Mouse (Mus musculus) midbrain, embryonic 13.5 days (tissue): Measurements from ENCODE around the gene Srp9. TPM values are rescaled to one million over a fixed set of nuclear protein-coding genes. Genes with fewer than 3 reads are reported as not detected.
A peak's percentile ranks its signal among the peaks of the same experiment; 100 is the strongest.

Source experiments
- ATAC-seq: fragments of 200-750 bp; cut with Nextera tagmentation; 2 replicates; pipeline ENCODE4 v1.8.0; 2017; ENCODE audit warnings: mild to moderate bottlenecking, moderate TSS enrichment, moderate library complexity
- H3K27ac ChIP-seq: fragments of 300-500 bp; sonication (generic); 2 replicates; pipeline ENCODE4 v1.5.1; 2015; ENCODE audit warnings: inconsistent platforms, mild to moderate bottlenecking, moderate library complexity
- H3K27me3 ChIP-seq: fragments of 300-500 bp; sonication (generic); 2 replicates; pipeline ENCODE4 v1.6.1; 2015; ENCODE audit warnings: mild to moderate bottlenecking, inconsistent platforms
- H3K36me3 ChIP-seq: fragments of 300-500 bp; sonication (generic); 2 replicates; pipeline ENCODE4 v1.6.1; 2015; ENCODE audit warnings: mild to moderate bottlenecking, inconsistent platforms
- H3K4me1 ChIP-seq: fragments of 300-500 bp; sonication (generic); replicated peaks from 2 replicates; pipeline ENCODE4 v1.6.1; 2015; ENCODE audit warnings: inconsistent platforms
- H3K4me2 ChIP-seq: fragments of 300-500 bp; sonication (generic); replicated peaks from 2 replicates; pipeline ENCODE4 v1.6.1; 2015; ENCODE audit warnings: moderate library complexity, mild to moderate bottlenecking, inconsistent platforms
- H3K4me3 ChIP-seq: fragments of 300-500 bp; sonication (generic); replicated peaks from 2 replicates; pipeline ENCODE4 v1.5.1; 2015; ENCODE audit warnings: mild to moderate bottlenecking, inconsistent platforms
- H3K9ac ChIP-seq: fragments of 300-500 bp; sonication (generic); replicated peaks from 2 replicates; pipeline ENCODE4 v1.6.1; 2015; ENCODE audit warnings: mild to moderate bottlenecking, inconsistent platforms
- H3K9me3 ChIP-seq: fragments of 300-500 bp; sonication (generic); 2 replicates; pipeline ENCODE4 v1.6.1; 2016; ENCODE audit warnings: mild to moderate bottlenecking, inconsistent platforms
- WGBS: fragments of 180-500 bp; shearing (Covaris S2); methylation state at CpG from one replicate; pipeline ENCODE4 v1.1.7; 2015; 5-methylcytosine and 5-hydroxymethylcytosine counted together
- polyA plus RNA-seq: library from polyadenylated mRNA; unstranded; fragments of >200 nt; fragmentation: Nextera tagmentation; extraction: Ambion mirVana; gene quantifications from 2 replicates; pipeline ENCODE4 v1.2.1, GENCODE M21; 2015

The Srp9 gene
- polyA plus RNA-seq, 1 experiment from 2014 or later: 135 TPM

DNA sequence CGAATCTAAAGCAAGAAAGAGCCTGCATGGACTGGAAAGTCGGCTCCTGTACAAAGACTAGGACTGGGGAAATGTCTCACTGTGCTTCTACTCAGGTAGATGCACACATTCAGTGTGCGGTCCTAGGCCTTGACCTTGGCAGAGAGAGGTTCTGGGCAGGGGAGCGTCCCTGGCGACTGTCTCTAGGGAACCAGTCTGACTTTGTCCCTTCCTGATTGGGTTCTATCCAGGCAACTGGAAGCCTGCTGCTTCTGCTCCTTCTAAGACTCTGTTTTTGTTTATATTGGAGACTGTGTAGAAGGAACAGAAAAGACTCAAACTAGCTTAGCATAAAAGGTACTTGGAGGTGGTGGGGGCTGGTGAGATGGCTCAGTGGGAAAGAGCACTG lies 32.1 kb upstream of the Srp9 start:
- 75% methylated on average over 5 of the region's 5 CpGs for WGBS

DNA sequence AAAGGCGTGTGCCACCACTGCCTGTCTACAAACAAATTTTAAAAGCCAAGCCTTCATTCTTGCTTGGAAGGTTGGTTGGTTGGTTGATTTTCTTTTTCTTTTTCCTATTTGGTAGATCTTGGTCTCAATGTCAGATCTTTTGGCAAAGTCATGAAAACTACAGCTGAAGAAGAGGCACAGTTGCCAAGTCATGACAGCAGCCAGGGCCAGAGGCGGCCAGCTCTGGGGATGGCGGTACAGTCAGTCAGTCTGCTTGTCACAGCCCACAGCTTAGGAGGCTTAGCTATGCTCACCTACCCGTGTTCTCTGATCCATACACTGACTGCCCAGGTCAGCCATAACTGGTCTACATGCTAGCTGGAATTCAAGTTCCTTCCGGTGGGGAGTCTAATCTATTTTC lies 31.1 kb upstream of the Srp9 start:
- Histone ChIP-seq H3K27ac (no peak overlapping the region), H3K4me1 (peaks cover 40% of the 10 kb centered on the region), H3K36me3 (no peaks in the 10 kb centered on the region), H3K9ac (no peak overlapping the region), H3K4me2 (no peak overlapping the region), H3K9me3 (no peaks in the 10 kb centered on the region), H3K27me3 (no peaks in the 10 kb centered on the region), H3K4me3 (no peak overlapping the region)
- no peak for ATAC-seq
- WGBS: 92% methylated on average over 5 of the region's 5 CpGs

More for the DNA sequence above, 32.1 kb upstream of the Srp9 start:
- no peak overlapping the region for H3K27ac ChIP-seq
- ATAC-seq: no peak
- H3K4me1 ChIP-seq: peaks cover 44% of the 10 kb centered on the region
- no peaks in the 10 kb centered on the region for H3K36me3 ChIP-seq
- no peaks in the 10 kb centered on the region for H3K27me3 ChIP-seq
- H3K9ac ChIP-seq: no peak overlapping the region
- no peaks in the 10 kb centered on the region for H3K9me3 ChIP-seq
- H3K4me2 ChIP-seq: no peak overlapping the region
- no peak overlapping the region for H3K4me3 ChIP-seq

DNA sequence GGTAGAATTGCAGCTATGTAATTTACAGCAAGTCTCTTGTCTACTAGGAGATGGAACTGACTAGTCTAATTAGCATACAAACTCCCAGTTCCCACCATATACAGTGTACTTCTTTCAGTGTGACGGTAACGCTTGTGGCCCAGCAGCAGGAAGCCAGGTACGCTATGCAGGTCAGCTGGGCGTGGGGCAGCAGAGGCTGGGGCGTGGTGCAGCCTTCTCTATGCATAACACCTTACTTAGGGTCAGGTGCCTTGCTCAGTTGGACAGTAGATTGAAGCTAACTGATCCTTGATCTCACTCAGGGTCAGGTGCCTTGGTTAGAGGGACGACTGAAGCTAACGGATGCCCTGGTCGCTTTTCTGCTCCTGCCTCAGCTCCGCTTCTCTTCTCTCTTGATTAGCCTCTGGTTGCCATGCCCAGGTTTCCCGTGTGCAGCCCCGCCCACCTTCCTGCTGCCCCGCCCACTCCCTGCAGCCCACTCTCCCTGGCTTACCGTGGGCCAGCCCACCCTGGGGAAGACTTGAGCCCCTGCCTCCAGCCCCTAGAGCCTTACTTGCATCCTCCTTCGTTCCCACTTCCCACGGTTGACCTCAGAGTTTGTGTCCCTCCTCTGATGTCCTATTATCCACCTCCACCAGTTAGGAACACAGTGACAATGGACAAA lies 29.9 kb upstream of the Srp9 start:
- H3K4me2 ChIP-seq: peak overlapping the region; percentile 27; the same call in 1 of the 2 replicates
- peak; percentile 37; the same call in 1 of the 2 replicates for ATAC-seq

GRCm38 (mm10) chr1:182095240-182095741 lies 29.2 kb upstream of the Srp9 start:
- peak overlapping the region; percentile 21; the same call in 1 of the 2 replicates for H3K4me2 ChIP-seq
- no peak overlapping the region for H3K9ac ChIP-seq
- WGBS: 22% methylated on average over 10 of the region's 10 CpGs
- H3K9me3 ChIP-seq: no peaks in the 10 kb centered on the region
- no peaks in the 10 kb centered on the region for H3K27me3 ChIP-seq
- H3K4me3 ChIP-seq: no peak overlapping the region
- H3K27ac ChIP-seq: peak overlapping the region; percentile 14; the same call in 1 of the 2 replicates
- H3K4me1 ChIP-seq: peaks cover 21% of the 10 kb centered on the region
- no peaks in the 10 kb centered on the region for H3K36me3 ChIP-seq
- no peak for ATAC-seq

More for the DNA sequence above, 29.9 kb upstream of the Srp9 start:
- H3K4me1 ChIP-seq: peaks cover 28% of the 10 kb centered on the region
- no peak overlapping the region for H3K9ac ChIP-seq
- no peak overlapping the region for H3K27ac ChIP-seq
- no peak overlapping the region for H3K4me3 ChIP-seq
- H3K36me3 ChIP-seq: no peaks in the 10 kb centered on the region
- no peaks in the 10 kb centered on the region for H3K9me3 ChIP-seq
- H3K27me3 ChIP-seq: no peaks in the 10 kb centered on the region
- 33% methylated on average over 15 of the region's 15 CpGs for WGBS

GRCm38 (mm10) chr1:182096707-182097106 lies 27.8 kb upstream of the Srp9 start:
- H3K36me3 ChIP-seq: no peaks in the 10 kb centered on the region
- H3K4me3 ChIP-seq: no peak overlapping the region
- H3K9ac ChIP-seq: no peak overlapping the region
- H3K27me3 ChIP-seq: no peaks in the 10 kb centered on the region
- H3K4me2 ChIP-seq: no peak overlapping the region
- no peaks in the 10 kb centered on the region for H3K9me3 ChIP-seq
- no peak overlapping the region for H3K27ac ChIP-seq
- WGBS: 92% methylated on average over 5 of the region's 5 CpGs
- H3K4me1 ChIP-seq: peaks cover 13% of the 10 kb centered on the region
- no peak for ATAC-seq

DNA sequence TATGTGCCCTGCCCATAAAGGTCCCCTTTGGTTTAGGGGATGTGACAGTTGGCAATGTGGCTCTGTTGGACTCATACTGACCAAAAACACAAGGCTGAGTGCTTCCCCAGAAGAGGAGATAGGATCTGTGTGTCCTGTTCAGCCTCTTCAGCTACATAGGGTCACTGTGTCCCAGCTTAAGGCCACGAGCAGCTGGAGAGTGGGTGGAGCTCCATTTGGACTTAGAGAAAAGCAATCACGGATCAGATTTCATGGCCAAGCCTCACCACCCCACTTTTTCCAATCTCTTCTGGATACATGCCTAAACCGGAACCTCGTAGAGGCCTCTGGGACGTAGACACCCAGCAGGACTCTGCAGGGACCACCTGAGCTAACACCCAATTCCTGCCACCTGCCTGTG lies 25.5 kb upstream of the Srp9 start:
- H3K4me2 ChIP-seq: no peak overlapping the region
- H3K9ac ChIP-seq: no peak overlapping the region
- 61% methylated on average over 5 of the region's 5 CpGs for WGBS
- no peak overlapping the region for H3K4me3 ChIP-seq
- H3K36me3 ChIP-seq: no peaks in the 10 kb centered on the region
- H3K9me3 ChIP-seq: no peaks in the 10 kb centered on the region
- no peaks in the 10 kb centered on the region for H3K27me3 ChIP-seq
- no peak for ATAC-seq
- no peak overlapping the region for H3K27ac ChIP-seq
- peaks cover 24% of the 10 kb centered on the region for H3K4me1 ChIP-seq

DNA sequence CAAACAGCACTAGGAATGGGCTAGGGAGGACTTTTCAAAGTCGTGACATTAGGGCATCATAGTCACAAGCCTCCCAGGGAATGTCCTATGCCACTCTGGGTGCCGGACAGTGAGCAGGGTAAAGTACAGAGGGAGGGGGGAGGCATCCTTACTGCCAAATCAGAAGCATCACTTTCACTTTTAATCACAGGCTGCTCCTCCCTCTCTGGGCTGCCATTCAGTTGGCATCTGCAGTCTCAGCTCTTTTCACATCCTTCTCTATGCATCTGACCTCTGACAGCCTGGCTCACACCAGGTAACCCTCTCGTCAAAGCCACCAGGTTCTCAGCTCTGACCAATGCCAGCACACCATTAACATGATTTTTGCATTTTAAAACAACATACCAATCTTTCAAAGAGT lies 24.1 kb upstream of the Srp9 start:
- WGBS: 60% methylated on average over 3 of the region's 3 CpGs
- Histone ChIP-seq H3K9ac (no peak overlapping the region), H3K27me3 (no peaks in the 10 kb centered on the region), H3K36me3 (no peaks in the 10 kb centered on the region), H3K27ac (no peak overlapping the region), H3K9me3 (no peaks in the 10 kb centered on the region), H3K4me3 (no peak overlapping the region), H3K4me1 (peaks cover 15% of the 10 kb centered on the region), H3K4me2 (no peak overlapping the region)
- ATAC-seq: no peak

- Histone ChIP-seq H3K27ac (no peak overlapping the region), H3K4me2 (no peak overlapping the region), H3K4me1 (peaks cover 13% of the 10 kb centered on the region; the same call in 1 of the 2 replicates), H3K9me3 (no peaks in the 10 kb centered on the region), H3K36me3 (no peaks in the 10 kb centered on the region), H3K4me3 (no peak overlapping the region), H3K9ac (no peak overlapping the region), H3K27me3 (no peaks in the 10 kb centered on the region)
- WGBS: 81% methylated on average over 4 of the region's 4 CpGs
- ATAC-seq: no peak
Observed at GRCm38 (mm10) chr1:182101468-182101867, 23.1 kb upstream of the Srp9 start.

GRCm38 (mm10) chr1:182102706-182103105 lies 21.8 kb upstream of the Srp9 start:
- no peak for ATAC-seq
- H3K36me3 ChIP-seq: no peaks in the 10 kb centered on the region
- H3K4me1 ChIP-seq: peaks cover 13% of the 10 kb centered on the region; the same call in 1 of the 2 replicates
- no peak overlapping the region for H3K9ac ChIP-seq
- no peaks in the 10 kb centered on the region for H3K9me3 ChIP-seq
- no peak overlapping the region for H3K4me3 ChIP-seq
- H3K27me3 ChIP-seq: no peaks in the 10 kb centered on the region
- no peak overlapping the region for H3K27ac ChIP-seq
- no peak overlapping the region for H3K4me2 ChIP-seq

- Histone ChIP-seq H3K9ac (no peak overlapping the region), H3K4me2 (no peak overlapping the region), H3K27me3 (no peaks in the 10 kb centered on the region), H3K4me3 (no peak overlapping the region), H3K9me3 (no peaks in the 10 kb centered on the region), H3K27ac (no peak overlapping the region), H3K4me1 (peaks cover 13% of the 10 kb centered on the region; the same call in 1 of the 2 replicates), H3K36me3 (no peaks in the 10 kb centered on the region)
- 0 out of 2 replicates have a peak, but pooled peaks have one; percentile 40 for ATAC-seq
- 75% methylated on average over 11 of the region's 11 CpGs for WGBS
Observed at GRCm38 (mm10) chr1:182103436-182103835, 21.1 kb upstream of the Srp9 start.

DNA sequence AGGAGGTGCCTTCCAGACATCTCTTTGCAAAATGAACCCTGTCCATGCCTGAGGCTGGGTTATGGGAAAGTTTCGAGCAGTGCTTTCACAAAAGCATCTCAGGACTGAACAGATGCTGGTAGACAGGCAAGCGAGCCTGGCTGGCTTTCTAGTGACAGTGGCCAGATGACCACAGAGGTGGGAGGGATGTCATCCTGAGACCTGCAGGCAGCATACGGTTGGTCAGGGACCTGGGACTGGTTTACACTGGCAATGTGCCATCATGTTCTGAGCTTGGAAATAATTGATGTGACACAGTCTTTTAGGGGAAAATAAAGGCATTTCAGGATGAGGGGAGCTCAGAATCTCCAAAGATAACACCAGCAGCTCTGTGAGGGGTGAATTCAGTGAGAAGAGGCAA lies 19.5 kb upstream of the Srp9 start:
- no peaks in the 10 kb centered on the region for H3K9me3 ChIP-seq
- H3K4me1 ChIP-seq: peaks cover 13% of the 10 kb centered on the region; the same call in 1 of the 2 replicates
- H3K4me2 ChIP-seq: no peak overlapping the region
- no peak overlapping the region for H3K4me3 ChIP-seq
- no peak for ATAC-seq
- no peaks in the 10 kb centered on the region for H3K27me3 ChIP-seq
- WGBS: 57% methylated on average over 3 of the region's 3 CpGs
- no peak overlapping the region for H3K27ac ChIP-seq
- no peak overlapping the region for H3K9ac ChIP-seq
- H3K36me3 ChIP-seq: no peaks in the 10 kb centered on the region

DNA sequence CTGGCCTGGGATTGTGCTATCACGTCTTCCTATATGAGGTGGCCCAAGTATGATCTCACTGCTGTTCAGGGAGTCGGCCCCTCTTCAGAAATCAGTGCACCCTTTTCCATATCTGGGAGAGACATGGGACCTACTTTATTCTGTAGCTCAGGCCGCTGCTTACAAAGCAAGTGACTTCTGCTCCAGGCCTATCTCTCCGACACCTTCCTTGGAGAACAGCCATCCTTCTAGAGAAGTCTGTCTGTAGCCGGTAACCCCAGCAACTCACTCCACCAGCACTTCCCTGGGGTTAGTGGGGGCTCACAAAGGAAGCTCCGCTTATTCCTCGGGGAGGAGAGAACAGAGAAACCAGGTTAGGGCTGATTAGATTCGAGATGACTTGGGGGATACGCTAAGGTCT lies 17.3 kb upstream of the Srp9 start:
- Histone ChIP-seq H3K9me3 (no peaks in the 10 kb centered on the region), H3K27me3 (no peaks in the 10 kb centered on the region), H3K4me1 (peaks cover 8% of the 10 kb centered on the region; the same call in 1 of the 2 replicates), H3K9ac (no peak overlapping the region), H3K27ac (no peak overlapping the region), H3K4me3 (no peak overlapping the region), H3K4me2 (no peak overlapping the region), H3K36me3 (no peaks in the 10 kb centered on the region)
- no peak for ATAC-seq
- WGBS: 83% methylated on average over 9 of the region's 9 CpGs
